Mouse (Mus musculus) neural tube, embryonic 14.5 days (tissue): Measurements from ENCODE around the gene Cnnm1. TPM values are rescaled to one million over a fixed set of nuclear protein-coding genes. Genes with fewer than 3 reads are reported as not detected.

ENCODE experiments used
- ATAC-seq: fragments of 200-750 bp; cut with Nextera tagmentation; 2 replicates; pipeline ENCODE4 v1.8.0; 2017; ENCODE audit warnings: low read depth, mild to moderate bottlenecking, moderate TSS enrichment, moderate library complexity
- H3K27ac ChIP-seq: fragments of 300-500 bp; sonication (generic); 2 replicates; pipeline ENCODE4 v1.5.1; 2014; ENCODE audit warnings: low read depth, mild to moderate bottlenecking, control low read depth, low read length, moderate library complexity, mixed read lengths
- H3K27me3 ChIP-seq: fragments of 300-500 bp; sonication (generic); 2 replicates; pipeline ENCODE4 v1.6.1; 2014; ENCODE audit warnings: low read length; ENCODE audit not compliant: control insufficient read depth, insufficient read depth
- H3K36me3 ChIP-seq: fragments of 300-500 bp; sonication (generic); 2 replicates; pipeline ENCODE4 v1.6.1; 2014; ENCODE audit warnings: low read length, mixed read lengths; ENCODE audit not compliant: control insufficient read depth, insufficient read depth
- H3K4me1 ChIP-seq: fragments of 300-500 bp; sonication (generic); 2 replicates; pipeline ENCODE4 v1.6.1; 2014; ENCODE audit warnings: low read length; ENCODE audit not compliant: control insufficient read depth, insufficient read depth
- H3K4me2 ChIP-seq: fragments of 300-500 bp; sonication (generic); 2 replicates; pipeline ENCODE4 v1.6.1; 2014; ENCODE audit warnings: mild to moderate bottlenecking, low read depth, low read length, control low read depth
- H3K4me3 ChIP-seq: fragments of 300-500 bp; sonication (generic); 2 replicates; pipeline ENCODE4 v1.5.1; 2014; ENCODE audit warnings: low read depth, low read length, control low read depth, mixed read lengths
- H3K9ac ChIP-seq: fragments of 300-500 bp; sonication (generic); replicated peaks from 2 replicates; pipeline ENCODE4 v1.6.1; 2014; ENCODE audit warnings: low read depth, mild to moderate bottlenecking, control low read depth, low read length, mixed read lengths
- H3K9me3 ChIP-seq: fragments of 300-500 bp; sonication (generic); 2 replicates; pipeline ENCODE4 v1.6.1; 2016; ENCODE audit warnings: low read length; ENCODE audit not compliant: control insufficient read depth
- WGBS: fragments of 180-500 bp; shearing (Covaris S2); extraction: QIAGEN DNeasy Blood & Tissue Kit; methylation state at CpG from one replicate; pipeline ENCODE4 v1.1.7; 2014; 5-methylcytosine and 5-hydroxymethylcytosine counted together
- polyA plus RNA-seq: library from polyadenylated mRNA; unstranded; fragments of >200 nt; fragmentation: Nextera tagmentation; extraction: Ambion mirVana; gene quantifications from 2 replicates; pipeline ENCODE4 v1.2.1, GENCODE M21; 2014

Gene Cnnm1
- polyA plus RNA-seq, 1 experiment from 2014 or later: 7.4 TPM

- Histone ChIP-seq H3K27ac (no peak overlapping the region), H3K9me3 (no peaks in the 10 kb centered on the region), H3K4me2 (no peak overlapping the region), H3K4me3 (no peak overlapping the region), H3K36me3 (no peaks in the 10 kb centered on the region), H3K27me3 (no peaks in the 10 kb centered on the region), H3K4me1 (no peaks in the 10 kb centered on the region), H3K9ac (no peak overlapping the region)
- ATAC-seq: no peak
- WGBS: 90% methylated on average over 12 of the region's 12 CpGs
Measured at GRCm38 (mm10) chr19:43460481-43460880, 20.2 kb downstream of the Cnnm1 start.

GRCm38 (mm10) chr19:43462141-43462540 is 21.9 kb downstream of the Cnnm1 start:
- no peak overlapping the region for H3K9ac ChIP-seq
- H3K4me2 ChIP-seq: no peak overlapping the region
- ATAC-seq: no peak
- H3K4me1 ChIP-seq: no peaks in the 10 kb centered on the region
- H3K9me3 ChIP-seq: no peaks in the 10 kb centered on the region
- H3K36me3 ChIP-seq: no peaks in the 10 kb centered on the region
- WGBS: 96% methylated on average over 3 of the region's 3 CpGs
- no peaks in the 10 kb centered on the region for H3K27me3 ChIP-seq
- no peak overlapping the region for H3K27ac ChIP-seq
- H3K4me3 ChIP-seq: no peak overlapping the region

- H3K9me3 ChIP-seq: no peaks in the 10 kb centered on the region
- no peaks in the 10 kb centered on the region for H3K27me3 ChIP-seq
- no peaks in the 10 kb centered on the region for H3K4me1 ChIP-seq
- H3K4me2 ChIP-seq: no peak overlapping the region
- H3K36me3 ChIP-seq: no peaks in the 10 kb centered on the region
- no peak for ATAC-seq
- no peak overlapping the region for H3K9ac ChIP-seq
- no peak overlapping the region for H3K4me3 ChIP-seq
- 93% methylated on average over 7 of the region's 7 CpGs for WGBS
- H3K27ac ChIP-seq: no peak overlapping the region
Measured at GRCm38 (mm10) chr19:43463546-43464293, 23.5 kb downstream of the Cnnm1 start.

GRCm38 (mm10) chr19:43464294-43464687 is 24.1 kb downstream of the Cnnm1 start:
- WGBS: 84% methylated on average over 3 of the region's 3 CpGs
- H3K9me3 ChIP-seq: no peaks in the 10 kb centered on the region
- ATAC-seq: no peak
- no peaks in the 10 kb centered on the region for H3K36me3 ChIP-seq
- no peak overlapping the region for H3K4me3 ChIP-seq
- no peak overlapping the region for H3K9ac ChIP-seq
- no peaks in the 10 kb centered on the region for H3K4me1 ChIP-seq
- no peak overlapping the region for H3K4me2 ChIP-seq
- no peaks in the 10 kb centered on the region for H3K27me3 ChIP-seq
- H3K27ac ChIP-seq: no peak overlapping the region

GRCm38 (mm10) chr19:43465076-43465475 is 24.8 kb downstream of the Cnnm1 start:
- Histone ChIP-seq H3K36me3 (no peaks in the 10 kb centered on the region), H3K27me3 (no peaks in the 10 kb centered on the region), H3K9ac (no peak overlapping the region), H3K27ac (no peak overlapping the region), H3K4me3 (no peak overlapping the region), H3K4me1 (no peaks in the 10 kb centered on the region), H3K9me3 (no peaks in the 10 kb centered on the region), H3K4me2 (no peak overlapping the region)
- 94% methylated on average over 11 of the region's 11 CpGs for WGBS
- no peak for ATAC-seq

- Histone ChIP-seq H3K9me3 (no peaks in the 10 kb centered on the region), H3K27me3 (no peaks in the 10 kb centered on the region), H3K36me3 (no peaks in the 10 kb centered on the region), H3K4me3 (no peak overlapping the region), H3K4me1 (no peaks in the 10 kb centered on the region), H3K27ac (no peak overlapping the region), H3K4me2 (no peak overlapping the region), H3K9ac (no peak overlapping the region)
- WGBS: 94% methylated on average over 14 of the region's 14 CpGs
- ATAC-seq: no peak
Measured at GRCm38 (mm10) chr19:43465601-43466255, 25.5 kb downstream of the Cnnm1 start.

GRCm38 (mm10) chr19:43467927-43468685 is 27.9 kb downstream of the Cnnm1 start:
- ATAC-seq: no peak
- 78% methylated on average over 12 of the region's 12 CpGs for WGBS
- no peak overlapping the region for H3K4me3 ChIP-seq

GRCm38 (mm10) chr19:43469333-43469732 is 29.1 kb downstream of the Cnnm1 start:
- ATAC-seq: no peak
- H3K4me2 ChIP-seq: no peak overlapping the region
- WGBS: 70% methylated on average over 7 of the region's 7 CpGs
- H3K4me3 ChIP-seq: no peak overlapping the region
- H3K9ac ChIP-seq: no peak overlapping the region
- no peaks in the 10 kb centered on the region for H3K9me3 ChIP-seq
- H3K36me3 ChIP-seq: no peaks in the 10 kb centered on the region
- no peaks in the 10 kb centered on the region for H3K4me1 ChIP-seq
- no peak overlapping the region for H3K27ac ChIP-seq
- H3K27me3 ChIP-seq: no peaks in the 10 kb centered on the region

More at GRCm38 (mm10) chr19:43467927-43468685, 27.9 kb downstream of the Cnnm1 start:
- no peak overlapping the region for H3K4me2 ChIP-seq
- H3K4me1 ChIP-seq: no peaks in the 10 kb centered on the region
- H3K9me3 ChIP-seq: no peaks in the 10 kb centered on the region
- no peaks in the 10 kb centered on the region for H3K27me3 ChIP-seq
- H3K9ac ChIP-seq: no peak overlapping the region
- no peak overlapping the region for H3K27ac ChIP-seq
- H3K36me3 ChIP-seq: no peaks in the 10 kb centered on the region

GRCm38 (mm10) chr19:43472331-43472730 is 32.1 kb downstream of the Cnnm1 start:
- Histone ChIP-seq H3K4me3 (no peak overlapping the region), H3K27ac (no peak overlapping the region), H3K4me2 (no peak overlapping the region), H3K9ac (no peak overlapping the region), H3K36me3 (no peaks in the 10 kb centered on the region), H3K4me1 (no peaks in the 10 kb centered on the region), H3K9me3 (no peaks in the 10 kb centered on the region), H3K27me3 (no peaks in the 10 kb centered on the region)
- 74% methylated on average over 8 of the region's 8 CpGs for WGBS
- no peak for ATAC-seq
